Mouse (Mus musculus) brain, adult 2 months (tissue): ENCODE results near the gene Hist2h3c2.
A peak's percentile ranks its signal among the peaks of the same experiment; 100 is the strongest.
"Not testable (repeated sequence)": the region's sequence is repeated elsewhere in the genome, so short reads cannot be mapped to it uniquely, and the experiment has no call there.

ENCODE experiments used
- DNase-seq: peaks from one replicate; pipeline ENCODE4 v3.0.0; 2011; ENCODE audit warnings: low read depth, low spot score

Gene Hist2h3c2

GRCm38 (mm10) chr3:96238954-96239793 is at the start of gene Hist2h3c2:
TSS of gene Hist2h3c2 (minus strand) at chr3:96239127.
- not testable (repeated sequence) for DNase-seq

GRCm38 (mm10) chr3:96287334-96287733 is 48.4 kb upstream of the Hist2h3c2 start:
- not testable (repeated sequence) for DNase-seq

- DNase-seq = peak; percentile 71
These were observed 45.5 kb upstream of the Hist2h3c2 start for GRCm38 (mm10) chr3:96284457-96284856.

- no peak for DNase-seq
These were observed 41.7 kb upstream of the Hist2h3c2 start for GRCm38 (mm10) chr3:96280660-96281059.

- peak; percentile 97 for DNase-seq
These were observed 39.1 kb upstream of the Hist2h3c2 start for GRCm38 (mm10) chr3:96277800-96278624.

GRCm38 (mm10) chr3:96277428-96277799 is 38.5 kb upstream of the Hist2h3c2 start:
- DNase-seq = peak; percentile 67

- no peak for DNase-seq
These were observed 34.9 kb upstream of the Hist2h3c2 start for GRCm38 (mm10) chr3:96273591-96274465.

GRCm38 (mm10) chr3:96269511-96270474 is 30.9 kb upstream of the Hist2h3c2 start, which contains the start of gene Hist2h2bb:
TSS of gene Hist2h2bb (plus strand) at chr3:96269752.
- peak; percentile 100 for DNase-seq

GRCm38 (mm10) chr3:96268776-96269378 is 29.9 kb upstream of the Hist2h3c2 start:
- peak; percentile 60 for DNase-seq

- DNase-seq = peak; percentile 98
These were observed 29.3 kb upstream of the Hist2h3c2 start, which contains the start of gene Hist2h3b for GRCm38 (mm10) chr3:96268051-96268775. TSS of gene Hist2h3b (plus strand) at chr3:96268654.

GRCm38 (mm10) chr3:96267541-96267940 is 28.6 kb upstream of the Hist2h3c2 start:
- no peak for DNase-seq

- DNase-seq = no peak
These were observed 27.3 kb upstream of the Hist2h3c2 start for GRCm38 (mm10) chr3:96266132-96266710.

- no peak for DNase-seq
These were observed 25.6 kb upstream of the Hist2h3c2 start for GRCm38 (mm10) chr3:96264404-96264949.

- DNase-seq = no peak
These were observed 24.9 kb upstream of the Hist2h3c2 start for GRCm38 (mm10) chr3:96263558-96264403.

GRCm38 (mm10) chr3:96262979-96263550 is 24.1 kb upstream of the Hist2h3c2 start, which contains the start of gene Hist2h4:
TSS of gene Hist2h4 (minus strand) at chr3:96263311.
- DNase-seq = peak; percentile 98

- DNase-seq = peak; percentile 99
These were observed 23.4 kb upstream of the Hist2h3c2 start for GRCm38 (mm10) chr3:96262216-96262875.
